Mouse (Mus musculus): ENCODE measurements around the gene Bptf.
"Not testable (repeated sequence)": the region's sequence is repeated elsewhere in the genome, so short reads cannot be mapped to it uniquely, and the experiment has no call there.

Bptf gene

DNA sequence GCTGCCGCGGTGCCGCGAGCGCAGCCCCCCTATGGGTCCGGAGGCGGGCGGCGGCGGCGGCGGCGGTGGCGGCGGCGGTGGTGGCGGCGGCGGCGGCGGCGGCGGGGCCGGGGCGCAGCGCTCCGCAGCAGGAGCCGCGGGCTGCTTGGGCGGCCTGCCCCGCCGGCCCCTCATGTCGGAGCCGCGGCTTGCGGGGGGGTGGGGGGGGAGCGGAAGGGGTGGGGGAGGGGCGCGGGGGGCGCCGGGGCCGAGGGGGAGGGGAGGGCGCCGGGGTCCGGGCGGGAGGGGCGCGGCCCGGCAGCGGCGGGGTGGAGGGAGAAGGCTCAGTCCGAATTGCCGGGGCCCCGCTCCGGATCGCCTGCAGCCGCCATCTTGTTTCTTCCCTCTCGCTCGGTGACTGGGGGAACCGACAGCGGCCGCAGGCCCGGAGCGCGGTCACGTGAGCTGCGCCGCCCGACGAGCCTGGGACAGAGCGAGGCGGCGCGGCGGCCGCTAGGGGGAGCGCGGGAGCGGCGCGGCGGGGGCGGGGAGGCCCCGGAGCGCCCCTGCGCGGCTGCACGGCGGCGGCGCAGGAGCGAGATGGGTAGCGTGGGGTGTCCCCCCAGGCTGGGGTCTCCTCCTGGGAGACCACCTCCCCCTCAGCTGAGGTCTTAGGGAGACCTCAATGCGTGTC, at the start of gene Bptf:
Gene Bptf (minus strand): TSS at position 379 of the 673 bp plus-strand sequence.
- DNase-seq (ENCODE audit: low spot score) = peak; percentile 92

- DNase-seq (ENCODE audit: low spot score) = no peak
These were observed 29.3 kb upstream of the Bptf start for GRCm38 (mm10) chr11:107161215-107161614.

DNA sequence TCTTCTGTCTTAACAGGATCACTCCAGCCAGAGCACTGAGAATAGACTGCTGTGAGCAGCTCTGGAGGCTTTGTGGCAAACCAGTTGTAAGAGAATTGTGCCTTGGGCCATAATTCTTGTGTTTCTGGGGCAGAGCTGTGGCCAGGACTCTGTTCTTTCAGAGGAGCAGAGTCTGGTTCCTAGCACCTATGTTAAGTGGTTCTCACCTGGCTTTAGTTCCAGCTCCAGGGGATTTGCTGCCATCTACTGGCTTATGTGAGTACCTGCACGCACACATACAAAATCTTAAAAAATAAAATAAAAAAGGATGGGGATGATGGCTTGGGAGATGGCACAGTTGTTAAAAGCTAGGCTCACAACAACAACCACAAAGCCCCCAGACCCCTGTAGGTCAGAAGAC, 27.1 kb upstream of the Bptf start:
- peak; percentile 60 for DNase-seq (ENCODE audit: low spot score)

DNA sequence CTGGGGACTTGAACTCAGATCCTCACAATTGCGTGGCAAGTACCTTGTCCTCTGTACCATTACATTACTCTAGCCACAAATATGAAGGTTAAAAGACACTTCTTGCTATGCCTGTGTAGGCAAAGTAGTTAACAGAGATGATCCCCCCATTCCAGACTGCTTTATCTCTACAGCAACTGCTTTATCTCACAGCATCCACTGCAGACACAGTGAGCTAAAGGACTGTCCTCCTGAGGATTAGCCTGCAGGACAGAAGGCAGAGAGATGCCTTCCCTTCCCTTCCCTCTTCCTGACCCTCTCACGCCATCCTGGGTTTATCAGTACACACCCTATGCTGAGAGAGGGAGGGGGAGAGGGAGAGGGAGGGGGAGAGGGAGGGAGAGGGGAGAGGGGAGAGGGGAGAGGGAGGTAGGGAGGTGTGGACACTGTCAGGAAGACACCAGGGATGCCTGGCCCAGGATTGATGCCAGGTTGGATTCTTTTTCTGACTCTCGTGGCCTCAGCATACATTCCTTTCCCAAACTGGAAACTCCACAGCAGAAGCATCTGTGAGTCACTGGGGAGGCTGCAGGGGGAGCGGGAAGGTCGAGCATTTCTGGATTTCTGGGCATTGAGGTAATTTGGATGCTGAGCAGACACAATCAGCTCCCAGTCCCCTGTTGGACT, 25.2 kb upstream of the Bptf start:
- DNase-seq (ENCODE audit: low spot score) = no peak

GRCm38 (mm10) chr11:107155292-107155691, 23.4 kb upstream of the Bptf start:
- DNase-seq (ENCODE audit: low spot score) = no peak

GRCm38 (mm10) chr11:107154431-107154830, 22.5 kb upstream of the Bptf start:
- DNase-seq (ENCODE audit: low spot score) = no peak

DNA sequence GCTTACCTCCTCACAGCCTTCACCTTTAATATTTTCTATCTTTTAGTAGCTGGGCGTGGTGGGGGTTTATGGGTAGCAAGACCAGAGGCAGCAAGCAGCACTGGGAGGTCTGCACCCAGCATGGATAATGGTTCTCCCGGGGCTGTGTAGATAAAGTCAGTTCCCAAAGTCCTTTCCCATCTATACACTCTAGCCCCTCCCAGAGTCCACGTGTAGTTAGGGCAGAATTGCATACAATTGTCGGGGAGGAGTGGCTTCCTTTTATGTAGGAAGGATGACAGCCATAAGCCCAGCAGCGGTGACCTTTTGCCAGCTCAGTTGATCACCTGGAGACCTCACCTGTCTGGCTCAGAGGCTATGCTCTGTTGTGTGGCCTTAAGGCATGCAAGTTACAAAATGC, 21.7 kb upstream of the Bptf start:
- no peak for DNase-seq (ENCODE audit: low spot score)

DNA sequence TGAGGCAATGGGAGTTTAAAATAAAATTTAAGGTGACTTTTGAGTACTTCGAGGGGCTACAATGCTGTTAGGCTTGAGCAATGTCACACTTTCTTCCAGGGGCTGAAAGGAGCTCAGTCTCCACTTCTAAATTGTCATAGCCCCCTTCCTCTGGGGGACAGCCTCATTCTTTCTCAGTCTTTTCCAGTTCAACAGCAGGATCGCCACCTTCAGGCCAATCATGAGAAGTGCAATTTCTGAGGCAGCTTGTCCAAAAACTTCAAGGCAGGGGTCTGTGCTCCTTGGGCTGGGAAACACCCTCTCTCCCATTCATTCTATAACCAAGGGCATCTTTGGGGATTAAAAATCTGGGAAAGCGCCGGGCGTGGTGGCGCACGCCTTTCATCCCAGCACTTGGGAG, 19.9 kb upstream of the Bptf start:
- DNase-seq (ENCODE audit: low spot score) = peak; percentile 20

DNA sequence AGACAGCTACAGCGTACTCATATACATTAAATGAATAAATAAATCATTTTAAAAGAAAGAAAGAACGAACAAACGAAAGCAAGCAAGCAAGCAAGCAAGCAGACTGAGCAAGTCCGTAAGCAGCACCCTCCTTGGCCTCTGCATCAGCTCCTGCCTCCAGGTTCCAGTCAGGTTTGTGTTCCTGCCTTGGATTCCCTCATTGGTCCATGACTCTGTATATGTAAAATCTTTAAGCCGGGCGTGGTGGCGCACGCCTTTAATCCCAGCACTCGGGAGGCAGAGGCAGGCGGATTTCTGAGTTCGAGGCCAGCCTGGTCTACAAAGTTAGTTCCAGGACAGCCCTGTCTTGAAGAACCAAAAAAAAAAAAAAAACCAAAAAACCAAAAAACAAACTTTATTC, 12.0 kb upstream of the Bptf start:
- not testable (repeated sequence) for DNase-seq (ENCODE audit: low spot score)

- no peak for DNase-seq (ENCODE audit: low spot score)
These were observed 10.5 kb upstream of the Bptf start for GRCm38 (mm10) chr11:107142382-107142781.

DNA sequence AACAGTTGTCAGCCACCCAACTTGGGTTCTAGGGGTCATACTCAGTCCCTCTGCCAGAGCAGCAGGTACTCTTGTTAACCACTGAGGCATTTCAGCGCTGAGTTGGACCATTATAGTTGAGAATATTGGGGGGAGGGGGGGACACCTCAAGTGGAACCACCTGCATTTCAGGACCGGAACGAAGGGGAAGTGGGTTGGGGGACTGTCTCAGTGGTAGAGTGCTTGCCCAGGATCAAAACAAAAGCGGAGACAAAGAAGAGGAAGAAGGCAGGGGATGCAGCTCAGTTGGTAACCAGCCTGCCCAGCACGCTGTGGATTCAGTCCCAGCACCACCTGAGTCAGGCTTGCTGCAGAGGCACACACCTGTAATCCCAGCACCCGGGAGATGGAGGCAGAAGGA, 8.8 kb upstream of the Bptf start:
- no peak for DNase-seq (ENCODE audit: low spot score)

- no peak for DNase-seq (ENCODE audit: low spot score)
These were observed 6.7 kb upstream of the Bptf start for GRCm38 (mm10) chr11:107138633-107139032.

DNA sequence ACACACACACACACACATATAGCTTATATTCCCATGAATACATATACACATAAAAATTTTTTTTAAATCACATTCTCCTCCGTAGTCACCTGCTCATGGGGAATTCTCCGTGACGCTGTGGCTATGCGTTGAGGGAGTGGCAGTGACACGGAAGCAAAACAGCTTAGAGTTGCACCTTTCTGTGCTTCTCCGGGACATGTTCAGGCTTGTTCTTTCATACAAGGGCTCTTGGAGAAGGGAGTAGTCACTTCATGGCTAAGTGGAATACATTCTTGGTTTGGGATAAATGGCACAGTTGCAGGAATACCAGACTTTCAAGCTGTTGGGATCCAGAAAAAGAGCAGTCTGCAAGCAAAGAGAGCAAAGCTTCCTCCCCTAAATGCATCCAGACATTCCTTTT, 5.7 kb upstream of the Bptf start:
- DNase-seq (ENCODE audit: low spot score) = no peak

DNA sequence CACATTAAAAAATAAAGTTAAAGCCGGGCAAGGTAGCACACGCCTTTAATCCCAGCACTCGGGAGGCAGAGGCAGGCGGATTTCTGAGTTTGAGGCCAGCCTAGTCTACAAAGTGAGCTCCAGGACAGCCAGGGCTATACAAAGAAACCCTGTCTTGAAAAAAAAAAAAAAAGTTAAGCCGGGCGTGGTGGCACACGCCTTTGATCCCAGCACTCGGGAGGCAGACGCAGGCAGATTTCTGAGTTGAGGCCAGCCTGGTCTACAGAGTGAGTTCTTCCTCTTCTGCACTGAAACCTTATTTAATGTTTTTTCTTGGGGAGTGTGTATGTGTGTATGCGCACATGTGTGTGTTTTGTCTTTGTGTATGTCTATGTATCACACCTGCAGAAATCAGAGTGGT, 4.5 kb upstream of the Bptf start:
- not testable (repeated sequence) for DNase-seq (ENCODE audit: low spot score)

GRCm38 (mm10) chr11:107135741-107136140, 3.8 kb upstream of the Bptf start:
- DNase-seq (ENCODE audit: low spot score) = no peak

DNA sequence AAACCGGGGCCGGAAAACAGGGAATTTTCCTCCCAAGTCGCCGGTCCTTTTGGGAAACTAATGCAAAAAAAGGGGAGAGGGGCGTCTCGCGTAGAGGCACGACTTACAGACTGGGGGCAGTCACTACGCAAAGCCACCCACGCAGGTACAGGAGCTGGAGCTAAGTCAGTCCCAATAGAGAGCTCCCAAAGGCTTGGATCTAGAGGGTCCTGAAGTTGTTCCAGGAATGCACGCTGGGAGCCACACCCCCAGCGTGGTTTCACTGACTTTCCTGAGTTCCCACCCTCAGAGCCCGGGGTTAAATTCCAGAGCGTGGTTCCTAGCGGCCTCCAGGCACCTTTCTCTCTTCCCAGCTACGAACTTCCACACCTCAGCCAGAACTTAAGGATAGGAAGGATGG, 499 bp upstream of the Bptf start:
- DNase-seq (ENCODE audit: low spot score) = peak; percentile 64

DNA sequence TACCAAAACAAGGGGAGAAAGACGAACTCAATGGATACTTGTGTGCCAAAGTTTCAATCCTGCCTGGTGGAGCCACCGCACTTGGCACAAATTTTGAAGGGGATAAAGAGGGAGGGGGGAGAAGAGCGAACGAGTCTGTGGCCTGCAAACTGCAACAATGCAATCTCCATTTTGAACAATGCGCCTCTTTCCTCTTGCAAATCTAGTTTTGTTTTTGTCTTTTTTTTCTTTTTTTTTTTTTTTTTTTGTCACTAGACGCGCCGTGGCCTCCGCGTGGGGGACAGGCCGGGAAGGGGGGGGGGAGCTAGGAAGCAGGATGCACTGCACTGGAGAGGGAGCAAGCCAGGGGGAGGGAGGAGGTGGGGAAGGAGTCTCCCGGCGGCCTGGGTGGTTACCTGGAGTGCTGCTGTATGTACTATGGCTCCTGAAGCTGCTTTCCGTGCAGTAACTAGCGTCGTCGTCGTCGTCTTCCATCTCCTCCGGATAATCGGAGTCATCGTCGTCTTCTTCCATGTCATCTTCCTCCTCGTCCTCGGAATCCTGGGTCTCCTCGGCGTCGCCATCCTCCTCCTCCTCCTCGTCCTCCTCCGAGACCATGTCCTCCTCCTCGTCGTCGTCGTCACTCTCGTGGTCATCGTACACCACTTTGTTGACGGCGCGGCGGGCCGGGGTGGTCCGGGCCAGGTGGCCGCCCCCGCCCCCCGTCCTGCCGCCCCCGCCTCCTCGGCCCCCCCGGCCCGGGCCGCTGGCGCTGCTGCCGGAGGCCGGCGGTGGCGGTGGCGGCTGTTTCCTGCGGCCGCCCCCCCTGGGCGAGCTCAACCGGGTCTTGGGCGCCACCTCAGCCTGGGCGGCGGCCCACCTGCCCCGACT, 813 bp downstream of the Bptf start:
- DNase-seq (ENCODE audit: low spot score) = peak; percentile 73

DNA sequence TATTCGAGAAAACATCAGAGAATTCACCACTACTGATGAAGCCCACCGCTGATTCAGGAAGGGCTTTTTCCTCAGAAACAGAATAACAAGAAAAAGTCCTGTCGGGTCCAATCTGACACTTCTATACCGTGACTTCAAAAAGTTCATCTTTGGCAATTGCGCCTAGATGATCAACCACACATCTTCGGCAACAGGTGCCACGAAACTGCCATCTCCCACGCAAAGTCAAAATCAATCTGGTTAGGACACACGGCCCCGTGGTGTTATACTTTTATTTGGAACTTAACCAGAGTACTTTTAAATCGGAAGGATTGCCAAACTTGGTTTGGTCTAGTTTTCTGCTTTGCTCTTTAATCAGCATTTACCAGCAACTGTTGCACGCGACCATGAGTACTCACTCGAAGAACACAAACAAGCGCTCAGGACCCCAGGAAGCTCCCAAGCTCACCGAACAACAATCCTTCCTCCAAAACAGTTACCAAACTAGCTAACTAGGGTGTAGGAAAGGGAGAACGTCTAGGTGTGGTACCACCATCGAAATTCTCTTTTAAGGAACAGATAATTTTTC, 1.6 kb downstream of the Bptf start:
- DNase-seq (ENCODE audit: low spot score) = peak; percentile 63

- DNase-seq (ENCODE audit: low spot score) = no peak
These were observed 2.3 kb downstream of the Bptf start for GRCm38 (mm10) chr11:107129641-107130040.

GRCm38 (mm10) chr11:107126716-107127115, 5.2 kb downstream of the Bptf start:
- not testable (repeated sequence) for DNase-seq (ENCODE audit: low spot score)

- no peak for DNase-seq (ENCODE audit: low spot score)
These were observed 6.9 kb downstream of the Bptf start for GRCm38 (mm10) chr11:107125011-107125410.

GRCm38 (mm10) chr11:107124327-107124731, 7.6 kb downstream of the Bptf start:
- DNase-seq (ENCODE audit: low spot score) = no peak

DNA sequence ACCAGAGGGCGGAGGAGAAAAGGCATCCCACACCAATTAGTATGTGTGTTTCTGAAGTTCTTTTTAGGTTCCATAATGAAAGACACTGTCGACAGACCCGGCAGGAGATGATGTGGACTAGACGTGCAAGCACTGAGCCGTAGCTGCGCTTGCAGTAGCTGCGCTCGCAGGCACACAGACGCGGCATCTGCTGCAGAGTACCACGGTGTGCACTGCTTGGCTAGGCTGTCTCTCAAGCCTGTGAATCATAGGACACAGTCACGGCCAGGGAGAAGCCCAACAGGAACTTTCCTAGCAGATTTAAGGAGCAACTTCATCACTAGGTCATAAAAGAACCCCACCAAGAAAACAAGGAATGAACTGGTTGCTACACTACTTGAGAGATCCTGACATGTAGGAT, 14.1 kb downstream of the Bptf start:
- DNase-seq (ENCODE audit: low spot score) = no peak
